Mouse (Mus musculus): ENCODE results near the gene Rock2.

DNA sequence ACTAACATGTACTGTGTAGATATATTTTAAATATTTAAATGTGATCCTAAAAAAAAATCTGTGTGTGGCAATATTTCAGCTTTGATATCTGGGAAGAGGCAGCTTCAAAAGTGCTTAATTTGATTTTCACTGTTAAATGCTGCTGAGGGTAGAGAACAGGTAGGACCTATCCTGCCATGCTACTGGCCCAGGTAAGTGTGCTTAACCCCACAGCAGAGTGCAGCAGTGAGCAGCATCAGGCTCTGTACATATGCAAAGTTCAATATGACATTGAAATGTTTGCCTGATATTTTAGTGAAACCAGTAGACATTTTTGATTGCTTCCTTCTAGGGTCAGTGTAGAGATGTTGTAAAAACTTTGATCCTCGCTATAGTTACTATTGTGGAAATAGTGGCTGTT is 91.1 kb downstream of the Rock2 start:
- TF ChIP-seq CTCF (IDR thresholded peaks at IDR 0.05; ENCODE audit: low read depth) (peak; percentile 40; the same call in 1 of the 2 replicates), EP300 (IDR thresholded peaks at IDR 0.05; ENCODE audit: low read depth) (no peak)
